Mouse (Mus musculus): Measurements from ENCODE around the gene Pdlim1. TPM values are rescaled to one million over a fixed set of nuclear protein-coding genes. Genes with fewer than 3 reads are reported as not detected.

The Pdlim1 gene
- polyA plus RNA-seq, 1 experiment from 2014 or later, result 151 TPM

DNA sequence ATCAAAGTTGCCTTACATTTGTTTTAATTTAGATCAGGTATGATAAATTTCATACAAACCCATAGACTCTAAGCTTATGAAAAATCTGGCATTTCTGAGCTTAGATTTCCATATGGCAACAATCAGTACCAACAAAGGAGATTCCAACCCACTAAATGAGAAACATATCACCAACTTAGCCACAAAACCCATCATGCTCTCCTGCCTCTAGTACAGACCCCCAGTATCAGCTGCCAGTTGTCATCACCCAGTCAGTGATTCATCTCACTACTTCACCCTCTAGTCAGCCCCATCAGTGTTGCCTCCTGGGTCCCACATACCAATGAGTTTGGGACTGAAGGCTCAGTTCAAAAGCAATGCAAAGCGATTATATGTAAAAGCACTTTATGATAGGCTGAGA, 12.2 kb downstream of the Pdlim1 start:
- Histone ChIP-seq H3K9ac (no peak overlapping the region), H3K9me3 (replicated peaks) (no peaks in the 10 kb centered on the region), H3K27me3 (no peaks in the 10 kb centered on the region), H3K4me1 (peaks cover 30% of the 10 kb centered on the region), H3K36me3 (no peaks in the 10 kb centered on the region), H3K4me3 (replicated peaks) (no peak overlapping the region), H3K27ac (replicated peaks) (no peak overlapping the region), H3K4me2 (replicated peaks) (no peak overlapping the region)
- ATAC-seq (ENCODE audit: insufficient number of reproducible peaks, low FRiP score, low TSS enrichment, low read depth), result no peak
- 56% methylated on average over 1 of the region's 1 CpGs for WGBS

DNA sequence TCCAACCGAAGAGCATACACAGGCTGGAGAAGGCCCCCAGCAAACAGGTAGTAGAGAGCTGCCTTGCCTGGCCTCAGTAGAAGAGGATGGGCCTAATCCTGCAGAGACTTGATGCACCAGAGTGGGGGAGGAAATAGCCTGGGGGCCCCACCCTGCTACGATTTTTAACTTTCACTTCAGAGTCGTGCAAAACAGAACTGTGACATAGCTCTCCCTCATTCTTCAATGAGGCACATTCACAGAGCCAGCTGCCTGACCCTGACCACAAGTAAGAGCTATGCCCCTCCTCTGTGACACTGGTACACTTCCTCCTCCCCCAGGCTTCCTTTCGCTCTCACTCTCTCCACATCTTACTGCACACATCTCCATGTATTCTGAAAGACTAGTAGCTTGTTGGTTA, 14.2 kb downstream of the Pdlim1 start:
- H3K4me2 ChIP-seq (replicated peaks), result 0 out of 2 replicates have a peak overlapping the region, but pooled peaks have one; percentile 9
- H3K9me3 ChIP-seq (replicated peaks), result no peaks in the 10 kb centered on the region
- no peak for ATAC-seq (ENCODE audit: insufficient number of reproducible peaks, low FRiP score, low TSS enrichment, low read depth)
- H3K4me3 ChIP-seq (replicated peaks), result no peak overlapping the region
- H3K4me1 ChIP-seq, result peaks cover 36% of the 10 kb centered on the region
- H3K9ac ChIP-seq, result no peak overlapping the region
- no peaks in the 10 kb centered on the region for H3K27me3 ChIP-seq
- no peaks in the 10 kb centered on the region for H3K36me3 ChIP-seq
- WGBS, result 27% methylated on average over 4 of the region's 4 CpGs
- H3K27ac ChIP-seq (replicated peaks), result 0 out of 2 replicates have a peak overlapping the region, but pooled peaks have one; percentile 11

DNA sequence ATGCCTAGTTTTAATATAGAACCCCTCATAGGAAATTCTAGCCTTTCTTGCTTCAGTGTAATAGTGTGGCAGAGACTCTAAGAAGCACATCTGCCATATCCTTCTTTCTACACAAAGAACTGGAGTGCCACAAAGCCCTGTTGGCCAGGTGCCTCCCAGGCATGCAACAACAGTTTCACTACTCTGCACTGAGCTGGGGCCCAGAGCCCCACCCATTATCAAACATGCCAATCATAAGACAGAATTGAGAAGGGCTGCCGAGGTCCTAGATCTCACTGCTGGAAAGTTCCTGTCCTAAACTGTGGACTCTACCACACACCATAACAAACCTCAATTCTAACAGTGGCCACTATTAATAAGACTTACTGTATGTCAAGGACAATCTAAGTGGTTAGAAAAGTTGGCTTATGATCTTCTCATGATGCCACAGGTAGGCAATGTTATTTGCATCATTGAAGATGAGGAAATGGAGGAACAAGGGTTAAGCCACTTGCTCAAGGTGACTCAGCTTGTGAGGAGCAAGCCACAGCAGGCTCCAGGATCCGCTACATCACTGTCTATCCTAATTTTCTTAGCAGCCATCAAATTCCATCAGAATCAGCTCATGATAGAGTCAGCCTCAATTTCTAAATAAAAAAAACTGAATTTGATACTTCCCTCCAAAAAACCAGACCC, 15.1 kb downstream of the Pdlim1 start:
- WGBS, result 46% methylated on average over 2 of the region's 2 CpGs
- no peak overlapping the region for H3K4me3 ChIP-seq (replicated peaks)
- H3K27ac ChIP-seq (replicated peaks), result peak overlapping the region; percentile 39; the same call in 1 of the 2 replicates
- H3K4me1 ChIP-seq, result peaks cover 34% of the 10 kb centered on the region
- no peak for ATAC-seq (ENCODE audit: insufficient number of reproducible peaks, low FRiP score, low TSS enrichment, low read depth)
- H3K4me2 ChIP-seq (replicated peaks), result no peak overlapping the region
- H3K27me3 ChIP-seq, result no peaks in the 10 kb centered on the region
- H3K9me3 ChIP-seq (replicated peaks), result no peaks in the 10 kb centered on the region
- H3K36me3 ChIP-seq, result no peaks in the 10 kb centered on the region
- H3K9ac ChIP-seq, result no peak overlapping the region

DNA sequence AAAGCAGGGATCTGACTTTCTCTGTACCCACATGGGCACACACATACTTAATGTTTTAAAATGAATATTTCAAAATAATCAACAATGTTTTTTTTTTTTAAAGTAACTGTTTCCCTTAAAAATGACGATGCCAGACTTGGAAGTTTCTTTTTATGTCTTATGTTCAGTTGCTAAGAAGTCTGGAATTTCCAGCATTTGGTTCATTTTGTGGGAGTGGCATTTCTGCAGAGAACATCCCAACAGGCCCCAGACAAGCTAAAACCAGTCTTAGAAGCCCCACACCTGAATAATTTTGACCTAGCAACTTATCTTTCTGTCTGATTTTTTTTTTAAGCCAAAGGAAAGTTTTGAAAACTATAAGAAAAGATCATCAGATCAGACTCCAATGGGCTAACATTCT, 16.1 kb downstream of the Pdlim1 start:
- no peak overlapping the region for H3K4me3 ChIP-seq (replicated peaks)
- H3K9me3 ChIP-seq (replicated peaks), result no peaks in the 10 kb centered on the region
- H3K27me3 ChIP-seq, result no peaks in the 10 kb centered on the region
- WGBS, result 31% methylated on average over 1 of the region's 1 CpGs
- no peaks in the 10 kb centered on the region for H3K36me3 ChIP-seq
- no peak overlapping the region for H3K27ac ChIP-seq (replicated peaks)
- no peak overlapping the region for H3K9ac ChIP-seq
- peaks cover 28% of the 10 kb centered on the region for H3K4me1 ChIP-seq
- no peak for ATAC-seq (ENCODE audit: insufficient number of reproducible peaks, low FRiP score, low TSS enrichment, low read depth)
- no peak overlapping the region for H3K4me2 ChIP-seq (replicated peaks)

DNA sequence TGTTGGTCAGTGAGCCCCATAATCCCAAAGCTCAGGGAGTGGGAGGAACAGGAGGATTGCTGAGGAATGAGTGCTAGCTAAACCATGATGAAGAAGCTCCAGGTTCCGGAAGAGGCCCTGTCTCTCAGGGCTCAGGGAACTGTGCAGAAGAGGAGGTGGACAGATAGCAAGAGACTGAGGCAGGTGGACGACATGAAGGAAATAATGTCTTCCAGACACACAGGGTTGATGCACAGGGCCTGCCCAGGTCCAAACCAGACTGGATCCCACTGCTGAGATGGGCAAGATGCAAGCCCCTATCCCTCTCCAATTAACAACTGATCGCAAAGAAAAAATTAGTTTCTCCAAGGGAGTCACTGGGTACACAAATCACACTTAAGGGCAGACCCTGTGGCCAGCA, 16.9 kb downstream of the Pdlim1 start:
- Histone ChIP-seq H3K27ac (replicated peaks) (no peak overlapping the region), H3K4me3 (replicated peaks) (no peak overlapping the region), H3K9ac (no peak overlapping the region), H3K9me3 (replicated peaks) (no peaks in the 10 kb centered on the region), H3K27me3 (no peaks in the 10 kb centered on the region), H3K36me3 (no peaks in the 10 kb centered on the region), H3K4me2 (replicated peaks) (no peak overlapping the region), H3K4me1 (peaks cover 21% of the 10 kb centered on the region; the same call in 1 of the 2 replicates)
- ATAC-seq (ENCODE audit: insufficient number of reproducible peaks, low FRiP score, low TSS enrichment, low read depth), result no peak
- 70% methylated on average over 3 of the region's 3 CpGs for WGBS

DNA sequence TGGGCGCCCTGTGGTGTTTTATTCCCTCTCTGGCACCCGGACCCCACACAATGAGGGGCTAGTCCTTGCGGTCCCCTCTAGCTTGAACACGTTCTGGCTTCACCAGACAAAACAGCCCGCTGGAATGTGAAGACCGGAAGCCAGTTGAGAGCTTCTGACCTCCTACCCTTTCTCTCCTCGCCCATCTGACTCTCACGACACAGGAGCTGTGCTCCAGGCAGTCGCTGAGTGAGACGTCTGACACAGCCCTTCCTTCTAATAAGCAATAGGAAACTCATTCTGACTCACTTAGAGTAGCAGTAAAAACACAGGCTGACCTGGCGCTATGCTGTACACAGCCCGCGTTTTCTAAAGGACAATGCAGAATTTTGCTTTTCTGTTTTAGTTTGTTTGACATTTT, 17.9 kb downstream of the Pdlim1 start:
- no peak overlapping the region for H3K27ac ChIP-seq (replicated peaks)
- 0 out of 2 replicates have a peak, but pooled peaks cover 4% of the 10 kb centered on the region for H3K36me3 ChIP-seq
- no peaks in the 10 kb centered on the region for H3K9me3 ChIP-seq (replicated peaks)
- 34% methylated on average over 13 of the region's 13 CpGs for WGBS
- H3K4me1 ChIP-seq, result peaks cover 21% of the 10 kb centered on the region; the same call in 1 of the 2 replicates
- no peak overlapping the region for H3K4me3 ChIP-seq (replicated peaks)
- H3K4me2 ChIP-seq (replicated peaks), result no peak overlapping the region
- H3K9ac ChIP-seq, result no peak overlapping the region
- no peak for ATAC-seq (ENCODE audit: insufficient number of reproducible peaks, low FRiP score, low TSS enrichment, low read depth)
- H3K27me3 ChIP-seq, result no peaks in the 10 kb centered on the region

DNA sequence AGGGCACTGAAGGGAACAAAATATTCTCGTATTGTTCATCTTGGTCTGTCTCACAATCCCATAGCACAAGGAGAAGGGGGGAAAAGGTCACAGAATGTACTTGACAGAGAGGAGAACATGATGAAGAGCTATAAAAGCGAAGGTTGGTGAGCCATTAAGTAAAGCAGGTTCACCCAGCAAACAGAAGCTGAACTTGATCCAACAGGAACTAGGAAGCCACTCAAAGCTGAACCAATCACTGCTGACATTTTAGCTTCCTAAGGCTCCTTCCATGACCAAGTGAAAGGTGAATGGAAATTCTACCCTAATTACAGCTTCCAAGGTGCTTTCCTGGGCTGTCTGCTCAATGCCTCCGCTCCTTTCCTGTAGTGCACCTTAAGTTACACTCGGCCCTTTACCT, 20.5 kb downstream of the Pdlim1 start:
- Histone ChIP-seq H3K27ac (replicated peaks) (no peak overlapping the region), H3K4me3 (replicated peaks) (no peak overlapping the region), H3K27me3 (no peaks in the 10 kb centered on the region), H3K4me1 (peaks cover 10% of the 10 kb centered on the region; the same call in 1 of the 2 replicates), H3K9ac (no peak overlapping the region), H3K36me3 (0 out of 2 replicates have a peak, but pooled peaks cover 4% of the 10 kb centered on the region), H3K9me3 (replicated peaks) (no peaks in the 10 kb centered on the region), H3K4me2 (replicated peaks) (no peak overlapping the region)
- 86% methylated on average over 4 of the region's 4 CpGs for WGBS
- ATAC-seq (ENCODE audit: insufficient number of reproducible peaks, low FRiP score, low TSS enrichment, low read depth), result no peak

DNA sequence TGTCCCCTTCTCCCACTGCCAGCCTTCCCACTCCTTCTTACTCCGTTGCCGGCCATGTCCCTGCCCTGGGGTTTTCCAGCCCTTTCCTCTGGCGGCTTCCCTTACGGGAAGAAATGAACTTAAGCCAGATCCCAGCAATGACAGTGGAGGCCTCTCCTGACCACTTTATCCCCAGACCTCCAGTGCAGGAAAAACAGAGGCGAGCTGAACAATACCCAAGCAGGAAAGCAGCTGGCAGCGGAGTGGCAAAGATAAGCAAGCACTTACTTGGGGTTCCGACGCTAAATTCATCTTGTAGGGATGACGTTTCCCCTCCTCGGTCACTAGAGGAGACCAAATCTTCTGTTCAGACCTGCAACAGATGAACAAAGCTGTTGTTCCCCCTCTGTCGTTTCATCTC, 22.3 kb downstream of the Pdlim1 start:
- Histone ChIP-seq H3K9ac (no peak overlapping the region), H3K4me3 (replicated peaks) (no peak overlapping the region), H3K36me3 (0 out of 2 replicates have a peak, but pooled peaks cover 4% of the 10 kb centered on the region), H3K9me3 (replicated peaks) (no peaks in the 10 kb centered on the region), H3K4me1 (0 out of 2 replicates have a peak, but pooled peaks cover 7% of the 10 kb centered on the region), H3K27ac (replicated peaks) (no peak overlapping the region; the same call in 1 of the 2 replicates), H3K4me2 (replicated peaks) (no peak overlapping the region), H3K27me3 (no peaks in the 10 kb centered on the region)
- 67% methylated on average over 11 of the region's 11 CpGs for WGBS
- no peak for ATAC-seq (ENCODE audit: insufficient number of reproducible peaks, low FRiP score, low TSS enrichment, low read depth)

DNA sequence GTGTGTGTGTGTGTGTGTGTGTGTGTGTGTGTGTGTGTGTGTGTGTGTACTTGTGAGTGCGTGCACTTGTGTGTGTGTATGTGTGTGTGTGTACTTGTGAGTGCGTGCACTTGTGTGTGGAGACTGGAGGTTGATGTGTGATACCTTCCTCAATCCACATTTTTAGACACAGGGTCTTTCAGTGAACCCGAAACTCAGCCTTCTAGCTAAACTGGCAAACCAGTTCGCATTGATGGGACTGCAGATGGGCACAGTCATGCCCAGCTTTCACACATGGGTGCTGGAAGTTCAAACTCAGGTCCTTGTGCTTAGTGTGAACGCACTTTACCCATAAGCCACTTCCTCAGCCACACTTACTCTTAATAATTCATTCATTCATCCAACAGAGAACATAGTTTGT, 23.2 kb downstream of the Pdlim1 start:
- H3K27ac ChIP-seq (replicated peaks), result no peak overlapping the region

DNA sequence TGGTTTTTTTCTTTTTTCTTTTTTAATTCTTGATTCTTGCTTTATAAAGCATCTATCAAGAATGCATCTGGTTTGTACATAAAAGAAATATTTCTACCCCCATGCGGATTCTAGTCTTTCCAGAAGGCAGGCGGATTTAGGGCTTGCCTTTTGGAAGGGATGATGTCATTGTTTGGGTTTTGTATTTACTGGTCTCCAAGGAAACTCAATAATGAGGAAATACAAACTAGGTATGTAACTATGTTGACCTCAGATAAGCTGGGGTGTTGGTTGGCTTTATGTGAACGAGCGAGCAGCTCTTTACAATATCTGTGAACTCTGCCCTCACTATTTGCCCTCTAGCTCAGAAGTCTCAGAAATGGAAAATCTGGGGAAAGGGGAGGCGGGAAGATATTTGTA, 24.4 kb downstream of the Pdlim1 start:
- no peak for ATAC-seq (ENCODE audit: insufficient number of reproducible peaks, low FRiP score, low TSS enrichment, low read depth)
- H3K4me3 ChIP-seq (replicated peaks), result no peak overlapping the region
- H3K9ac ChIP-seq, result no peak overlapping the region
- no peaks in the 10 kb centered on the region for H3K4me1 ChIP-seq
- H3K36me3 ChIP-seq, result 0 out of 2 replicates have a peak, but pooled peaks cover 4% of the 10 kb centered on the region
- no peak overlapping the region for H3K27ac ChIP-seq (replicated peaks)
- H3K9me3 ChIP-seq (replicated peaks), result no peaks in the 10 kb centered on the region
- H3K4me2 ChIP-seq (replicated peaks), result no peak overlapping the region
- WGBS, result 58% methylated on average over 5 of the region's 5 CpGs
- H3K27me3 ChIP-seq, result no peaks in the 10 kb centered on the region

More for the DNA sequence above, 23.2 kb downstream of the Pdlim1 start:
- Histone ChIP-seq H3K9me3 (replicated peaks) (no peaks in the 10 kb centered on the region), H3K27me3 (no peaks in the 10 kb centered on the region), H3K36me3 (0 out of 2 replicates have a peak, but pooled peaks cover 4% of the 10 kb centered on the region), H3K4me3 (replicated peaks) (no peak overlapping the region), H3K4me1 (no peaks in the 10 kb centered on the region), H3K4me2 (replicated peaks) (no peak overlapping the region), H3K9ac (no peak overlapping the region)
- WGBS, result 97% methylated on average over 5 of the region's 5 CpGs
- no peak for ATAC-seq (ENCODE audit: insufficient number of reproducible peaks, low FRiP score, low TSS enrichment, low read depth)

DNA sequence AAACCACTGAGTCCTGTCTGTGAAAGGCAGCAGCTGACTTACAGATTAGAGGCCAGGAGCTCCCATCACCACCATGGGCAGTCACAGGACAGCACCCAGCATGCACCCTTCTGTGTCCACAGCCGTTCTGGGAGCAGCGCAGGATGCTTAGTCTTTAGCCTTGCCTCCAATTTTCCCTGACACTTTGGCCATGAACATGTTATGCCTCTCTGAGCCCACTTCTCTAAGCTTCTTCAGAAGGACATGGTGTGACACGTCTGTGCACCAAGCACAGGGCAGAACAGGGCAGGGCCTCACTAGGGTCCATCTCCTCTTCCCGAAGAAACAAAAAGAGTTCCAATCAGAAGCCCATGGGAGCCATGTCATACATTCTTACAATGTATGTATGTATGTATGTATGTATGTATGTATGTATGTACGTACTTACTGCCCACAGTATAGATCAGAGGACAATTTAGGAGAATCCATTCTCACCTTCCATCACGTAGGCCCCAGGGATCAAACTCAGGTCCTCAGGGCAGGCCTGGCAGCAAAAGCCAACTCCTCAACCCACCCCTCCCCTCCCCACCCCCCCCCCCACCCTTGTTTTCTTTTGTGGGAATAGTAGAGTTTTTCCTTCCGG, 24.9 kb downstream of the Pdlim1 start:
- no peaks in the 10 kb centered on the region for H3K27me3 ChIP-seq
- H3K36me3 ChIP-seq, result 0 out of 2 replicates have a peak, but pooled peaks cover 4% of the 10 kb centered on the region
- H3K4me2 ChIP-seq (replicated peaks), result no peak overlapping the region
- no peak for ATAC-seq (ENCODE audit: insufficient number of reproducible peaks, low FRiP score, low TSS enrichment, low read depth)
- no peak overlapping the region for H3K9ac ChIP-seq
- 0 out of 2 replicates have a peak, but pooled peaks cover 3% of the 10 kb centered on the region for H3K4me1 ChIP-seq
- WGBS, result 81% methylated on average over 6 of the region's 7 CpGs
- no peak overlapping the region for H3K27ac ChIP-seq (replicated peaks)
- no peak overlapping the region for H3K4me3 ChIP-seq (replicated peaks)
- H3K9me3 ChIP-seq (replicated peaks), result no peaks in the 10 kb centered on the region

Measured in embryonic facial prominence, embryonic 15.5 days (tissue).